Mouse (Mus musculus): ENCODE measurements around the gene Grb7. TPM values are rescaled to one million over a fixed set of nuclear protein-coding genes. Genes with fewer than 3 reads are reported as not detected.

Grb7 gene
- polyA plus RNA-seq, 1 experiment from 2014 or later = 66.9 TPM

- H3K36me3 ChIP-seq (ENCODE audit: insufficient read depth, low read length) = 0 out of 2 replicates have a peak, but pooled peaks cover 6% of the 10 kb centered on the region
- peak overlapping the region; percentile 96 for H3K27ac ChIP-seq
- peak overlapping the region; percentile 42 for H3K4me3 ChIP-seq (replicated peaks; ENCODE audit: low read depth, low read length)
- H3K9me3 ChIP-seq (replicated peaks; ENCODE audit: low read length) = no peaks in the 10 kb centered on the region
- WGBS = 9% methylated on average over 7 of the region's 7 CpGs
- TF ChIP-seq CTCF (IDR thresholded peaks at IDR 0.05; ENCODE audit: low read depth) = no peak
- DNase-seq (ENCODE audit: low spot score) (no peak), ATAC-seq (replicated peaks; ENCODE audit: low FRiP score, low read depth) (no peak)
- H3K27me3 ChIP-seq (ENCODE audit: insufficient read depth, low read length) = no peaks in the 10 kb centered on the region
- H3K9ac ChIP-seq (ENCODE audit: low read depth, low read length) = peak overlapping the region; percentile 66
- H3K4me2 ChIP-seq (ENCODE audit: low read length) = peak overlapping the region; percentile 54
- H3K4me1 ChIP-seq (replicated peaks; ENCODE audit: insufficient read depth, low read length) = peaks cover 6% of the 10 kb centered on the region; the same call in 1 of the 2 replicates
Measured at GRCm38 (mm10) chr11:98447475-98447834, 1.3 kb downstream of the Grb7 start.

- peaks cover 6% of the 10 kb centered on the region; the same call in 1 of the 2 replicates for H3K4me1 ChIP-seq (replicated peaks; ENCODE audit: insufficient read depth, low read length)
- H3K27ac ChIP-seq = peak overlapping the region; percentile 96
- H3K9ac ChIP-seq (ENCODE audit: low read depth, low read length) = peak overlapping the region; percentile 66; the same call in 1 of the 2 replicates
- H3K4me3 ChIP-seq (replicated peaks; ENCODE audit: low read depth, low read length) = peak overlapping the region; percentile 42
- DNase-seq (ENCODE audit: low spot score) (peak; percentile 57), ATAC-seq (replicated peaks; ENCODE audit: low FRiP score, low read depth) (peak; percentile 42; the same call in 1 of the 2 replicates)
- no peak for TF ChIP-seq CTCF (IDR thresholded peaks at IDR 0.05; ENCODE audit: low read depth)
- WGBS = 31% methylated on average over 13 of the region's 13 CpGs
- peak overlapping the region; percentile 54 for H3K4me2 ChIP-seq (ENCODE audit: low read length)
- H3K27me3 ChIP-seq (ENCODE audit: insufficient read depth, low read length) = no peaks in the 10 kb centered on the region
- 0 out of 2 replicates have a peak, but pooled peaks cover 6% of the 10 kb centered on the region for H3K36me3 ChIP-seq (ENCODE audit: insufficient read depth, low read length)
- no peaks in the 10 kb centered on the region for H3K9me3 ChIP-seq (replicated peaks; ENCODE audit: low read length)
Measured at GRCm38 (mm10) chr11:98448191-98448790, 2.1 kb downstream of the Grb7 start.

- DNase-seq (ENCODE audit: low spot score) = no peak
- H3K36me3 ChIP-seq (ENCODE audit: insufficient read depth, low read length) = 0 out of 2 replicates have a peak, but pooled peaks cover 6% of the 10 kb centered on the region
- no peak for TF ChIP-seq CTCF (IDR thresholded peaks at IDR 0.05; ENCODE audit: low read depth)
- peaks cover 6% of the 10 kb centered on the region; the same call in 1 of the 2 replicates for H3K4me1 ChIP-seq (replicated peaks; ENCODE audit: insufficient read depth, low read length)
- H3K9me3 ChIP-seq (replicated peaks; ENCODE audit: low read length) = no peaks in the 10 kb centered on the region
- no peak overlapping the region for H3K9ac ChIP-seq (ENCODE audit: low read depth, low read length)
- 0 out of 2 replicates have a peak overlapping the region, but pooled peaks have one; percentile 42 for H3K27ac ChIP-seq
- peak overlapping the region; percentile 54 for H3K4me2 ChIP-seq (ENCODE audit: low read length)
- H3K4me3 ChIP-seq (replicated peaks; ENCODE audit: low read depth, low read length) = peak overlapping the region; percentile 34
- no peaks in the 10 kb centered on the region for H3K27me3 ChIP-seq (ENCODE audit: insufficient read depth, low read length)
- ATAC-seq (replicated peaks; ENCODE audit: low FRiP score, low read depth) = no peak
- WGBS = 69% methylated on average over 3 of the region's 3 CpGs
Measured at GRCm38 (mm10) chr11:98449419-98449818, 3.2 kb downstream of the Grb7 start.

GRCm38 (mm10) chr11:98449921-98450771, 4.0 kb downstream of the Grb7 start:
- Histone ChIP-seq H3K36me3 (ENCODE audit: insufficient read depth, low read length) (peaks cover 12% of the 10 kb centered on the region; the same call in 1 of the 2 replicates), H3K27ac (no peak overlapping the region)
- no peak for DNase-seq (ENCODE audit: low spot score)

GRCm38 (mm10) chr11:98455484-98455883, 9.3 kb downstream of the Grb7 start:
- peaks cover 12% of the 10 kb centered on the region; the same call in 1 of the 2 replicates for H3K36me3 ChIP-seq (ENCODE audit: insufficient read depth, low read length)
- no peak overlapping the region for H3K27ac ChIP-seq
- H3K27me3 ChIP-seq (ENCODE audit: insufficient read depth, low read length) = no peaks in the 10 kb centered on the region; the same call in 1 of the 2 replicates
- no peak overlapping the region for H3K4me2 ChIP-seq (ENCODE audit: low read length)
- H3K9ac ChIP-seq (ENCODE audit: low read depth, low read length) = no peak overlapping the region
- H3K4me1 ChIP-seq (replicated peaks; ENCODE audit: insufficient read depth, low read length) = no peaks in the 10 kb centered on the region
- WGBS = 87% methylated on average over 4 of the region's 4 CpGs
- H3K4me3 ChIP-seq (replicated peaks; ENCODE audit: low read depth, low read length) = no peak overlapping the region
- ATAC-seq (replicated peaks; ENCODE audit: low FRiP score, low read depth) = no peak
- DNase-seq (ENCODE audit: low spot score) = no peak
- TF ChIP-seq CTCF (IDR thresholded peaks at IDR 0.05; ENCODE audit: low read depth) = peak; percentile 53
- H3K9me3 ChIP-seq (replicated peaks; ENCODE audit: low read length) = no peaks in the 10 kb centered on the region

More at GRCm38 (mm10) chr11:98449921-98450771, 4.0 kb downstream of the Grb7 start:
- no peak for TF ChIP-seq CTCF (IDR thresholded peaks at IDR 0.05; ENCODE audit: low read depth)
- no peak for ATAC-seq (replicated peaks; ENCODE audit: low FRiP score, low read depth)
- 76% methylated on average over 20 of the region's 20 CpGs for WGBS
- H3K4me3 ChIP-seq (replicated peaks; ENCODE audit: low read depth, low read length) = no peak overlapping the region; the same call in 1 of the 2 replicates
- H3K27me3 ChIP-seq (ENCODE audit: insufficient read depth, low read length) = no peaks in the 10 kb centered on the region
- H3K9ac ChIP-seq (ENCODE audit: low read depth, low read length) = no peak overlapping the region
- H3K4me2 ChIP-seq (ENCODE audit: low read length) = peak overlapping the region; percentile 54
- H3K9me3 ChIP-seq (replicated peaks; ENCODE audit: low read length) = no peaks in the 10 kb centered on the region
- H3K4me1 ChIP-seq (replicated peaks; ENCODE audit: insufficient read depth, low read length) = peaks cover 6% of the 10 kb centered on the region; the same call in 1 of the 2 replicates

- 59% methylated on average over 5 of the region's 5 CpGs for WGBS
- Histone ChIP-seq H3K9ac (ENCODE audit: low read depth, low read length) (no peak overlapping the region), H3K36me3 (ENCODE audit: insufficient read depth, low read length) (peaks cover 6% of the 10 kb centered on the region; the same call in 1 of the 2 replicates), H3K27ac (no peak overlapping the region), H3K4me1 (replicated peaks; ENCODE audit: insufficient read depth, low read length) (no peaks in the 10 kb centered on the region), H3K4me2 (ENCODE audit: low read length) (no peak overlapping the region), H3K27me3 (ENCODE audit: insufficient read depth, low read length) (no peaks in the 10 kb centered on the region; the same call in 1 of the 2 replicates), H3K9me3 (replicated peaks; ENCODE audit: low read length) (no peaks in the 10 kb centered on the region), H3K4me3 (replicated peaks; ENCODE audit: low read depth, low read length) (no peak overlapping the region)
- ATAC-seq (replicated peaks; ENCODE audit: low FRiP score, low read depth) (peak; percentile 6; the same call in 1 of the 2 replicates), DNase-seq (ENCODE audit: low spot score) (no peak)
- TF ChIP-seq CTCF (IDR thresholded peaks at IDR 0.05; ENCODE audit: low read depth) = no peak
Measured at GRCm38 (mm10) chr11:98456545-98456944, 10.4 kb downstream of the Grb7 start.

All from kidney, postnatal 0 days (tissue).